Mouse (Mus musculus) retina, postnatal 1 day (tissue): ENCODE data around the gene Ring1.
A peak's percentile ranks its signal among the peaks of the same experiment; 100 is the strongest.

Experiments
- DNase-seq: peaks from one replicate; pipeline ENCODE4 v3.0.0-alpha.2; 2012

Gene Ring1

GRCm38 (mm10) chr17:34024317-34024821 lies at the start of gene Ring1:
Ring1 (minus strand) TSS chr17:34024680.
- DNase-seq: peak; percentile 93

GRCm38 (mm10) chr17:34072091-34072490 lies 47.6 kb upstream of the Ring1 start:
- DNase-seq: no peak

- DNase-seq: no peak
Observed at GRCm38 (mm10) chr17:34068864-34069263, 44.4 kb upstream of the Ring1 start.

- DNase-seq: no peak
Observed at GRCm38 (mm10) chr17:34057224-34057623, 32.7 kb upstream of the Ring1 start.

- no peak for DNase-seq
Observed at GRCm38 (mm10) chr17:34047404-34048050, 23.0 kb upstream of the Ring1 start.

- DNase-seq: no peak
Observed at GRCm38 (mm10) chr17:34045941-34046340, 21.5 kb upstream of the Ring1 start.

GRCm38 (mm10) chr17:34039562-34040450 lies 15.3 kb upstream of the Ring1 start:
- DNase-seq: peak; percentile 18

GRCm38 (mm10) chr17:34038878-34039561 lies 14.5 kb upstream of the Ring1 start, which contains the start of gene Col11a2:
Col11a2 (plus strand) TSS chr17:34039437.
- peak; percentile 76 for DNase-seq

- peak; percentile 50 for DNase-seq
Observed at GRCm38 (mm10) chr17:34038440-34038839, 14.0 kb upstream of the Ring1 start.

GRCm38 (mm10) chr17:34037241-34037640 lies 12.8 kb upstream of the Ring1 start:
- no peak for DNase-seq

GRCm38 (mm10) chr17:34036647-34037046 lies 12.2 kb upstream of the Ring1 start:
- DNase-seq: no peak

- no peak for DNase-seq
Observed at GRCm38 (mm10) chr17:34035517-34035916, 11.0 kb upstream of the Ring1 start.

GRCm38 (mm10) chr17:34034064-34034463 lies 9.6 kb upstream of the Ring1 start:
- peak; percentile 80 for DNase-seq

- DNase-seq: no peak
Observed at GRCm38 (mm10) chr17:34033441-34033840, 9.0 kb upstream of the Ring1 start.

GRCm38 (mm10) chr17:34032806-34033205 lies 8.3 kb upstream of the Ring1 start:
- no peak for DNase-seq

GRCm38 (mm10) chr17:34032174-34032632 lies 7.7 kb upstream of the Ring1 start:
- DNase-seq: no peak

- peak; percentile 99 for DNase-seq
Observed at GRCm38 (mm10) chr17:34031465-34032173, 7.1 kb upstream of the Ring1 start, which contains the start of the genes Slc39a7 and Rxrb. Slc39a7 (minus strand) TSS chr17:34031682. Rxrb (plus strand) TSS chr17:34031812.

GRCm38 (mm10) chr17:34030861-34031326 lies 6.4 kb upstream of the Ring1 start:
- DNase-seq: no peak

- no peak for DNase-seq
Observed at GRCm38 (mm10) chr17:34029890-34030595, 5.6 kb upstream of the Ring1 start.

- no peak for DNase-seq
Observed at GRCm38 (mm10) chr17:34029150-34029889, 4.8 kb upstream of the Ring1 start.
